Mouse (Mus musculus): ENCODE data around the gene Adamts20.

Adamts20 gene

DNA sequence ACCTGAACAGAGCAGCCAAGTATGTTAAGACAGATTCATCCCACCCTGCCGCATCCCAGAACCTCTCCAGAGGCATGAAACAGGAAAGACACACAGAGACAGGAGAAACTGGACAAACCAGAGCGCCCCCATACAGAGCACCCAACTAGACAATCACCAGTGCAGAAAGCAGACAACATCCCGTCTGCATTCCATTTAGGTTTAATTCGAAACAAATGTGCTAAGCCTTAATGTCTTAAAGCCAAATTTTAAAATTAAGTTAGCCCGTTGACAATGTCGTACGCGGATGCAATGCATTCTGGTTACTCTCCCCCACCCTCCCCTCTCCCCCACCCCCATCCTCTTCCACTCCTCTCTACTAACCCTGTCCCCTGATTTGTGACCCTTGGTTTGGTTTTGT is 126.2 kb downstream of the Adamts20 start:
- no peak for DNase-seq (ENCODE audit: low spot score)

DNA sequence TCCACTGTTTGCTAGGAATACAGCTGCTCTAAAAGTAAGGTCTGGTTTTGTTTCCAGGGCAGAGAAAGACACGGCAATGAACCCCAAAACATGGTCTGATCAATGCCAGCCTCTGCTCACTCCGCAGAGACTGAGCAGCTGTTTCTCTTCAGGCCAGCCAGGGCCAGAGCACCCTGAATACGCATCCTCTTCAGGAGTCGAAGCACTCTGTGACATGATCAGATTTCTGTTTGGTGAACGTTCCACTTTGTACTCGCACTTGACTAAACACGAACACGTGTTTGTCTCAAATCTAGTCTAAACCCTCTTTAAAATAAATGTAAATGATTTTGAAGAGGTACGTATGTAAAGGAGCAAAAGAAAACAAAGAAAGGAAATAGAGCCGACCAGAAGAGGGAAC is 130.6 kb downstream of the Adamts20 start:
- no peak for DNase-seq (ENCODE audit: low spot score)

DNA sequence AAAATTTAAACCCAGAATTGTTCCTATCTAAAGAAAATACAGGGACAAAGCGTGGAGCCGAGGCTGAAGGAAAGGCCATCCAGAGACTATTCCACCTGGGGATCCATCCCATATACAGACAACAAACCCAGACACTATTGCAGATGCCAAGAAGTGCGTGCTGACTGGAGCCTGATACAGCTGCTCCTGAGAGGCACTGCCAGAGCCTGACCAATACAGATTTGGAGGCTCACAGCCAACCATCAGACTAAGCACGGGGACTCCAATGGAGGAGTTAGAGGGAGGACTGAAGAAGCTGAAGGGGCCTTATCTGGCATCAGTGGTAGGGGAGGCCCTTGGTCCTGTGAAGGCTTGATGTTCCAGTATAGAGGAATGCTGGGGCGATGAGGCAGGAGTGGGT is 138.6 kb downstream of the Adamts20 start:
- no peak for DNase-seq (ENCODE audit: low spot score)

DNA sequence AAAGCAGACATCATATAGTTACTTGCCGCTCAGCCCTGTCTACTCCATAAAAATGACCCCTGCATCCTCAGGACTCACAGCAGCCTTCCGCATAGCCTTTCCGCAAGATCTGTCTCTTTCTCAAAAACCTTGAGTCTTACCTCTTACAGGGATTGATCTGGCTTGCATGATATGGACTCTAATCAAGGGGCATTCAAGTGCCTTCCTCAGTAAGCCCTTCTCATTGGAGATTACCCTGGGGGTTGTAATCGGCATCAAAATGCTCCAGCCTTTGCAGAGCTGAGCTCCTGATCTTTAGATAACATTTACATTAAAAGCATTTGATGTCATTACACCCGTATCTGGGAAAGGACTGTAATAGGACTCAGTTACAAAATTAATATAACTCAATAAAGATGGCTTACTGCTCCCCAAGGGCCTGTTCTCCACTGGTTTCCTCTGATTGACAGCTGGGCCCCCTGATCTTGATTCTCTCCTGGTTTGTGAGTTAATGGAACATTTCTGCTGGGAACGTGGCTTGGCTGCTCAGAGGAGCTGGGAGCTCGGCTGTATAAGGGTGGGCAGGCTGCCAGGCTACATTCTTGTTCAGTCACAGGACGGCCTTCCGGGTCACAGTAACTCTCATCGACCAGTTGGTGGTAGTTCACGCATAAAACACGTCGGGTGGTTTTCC is 139.6 kb downstream of the Adamts20 start:
- no peak for DNase-seq (ENCODE audit: low spot score)

DNA sequence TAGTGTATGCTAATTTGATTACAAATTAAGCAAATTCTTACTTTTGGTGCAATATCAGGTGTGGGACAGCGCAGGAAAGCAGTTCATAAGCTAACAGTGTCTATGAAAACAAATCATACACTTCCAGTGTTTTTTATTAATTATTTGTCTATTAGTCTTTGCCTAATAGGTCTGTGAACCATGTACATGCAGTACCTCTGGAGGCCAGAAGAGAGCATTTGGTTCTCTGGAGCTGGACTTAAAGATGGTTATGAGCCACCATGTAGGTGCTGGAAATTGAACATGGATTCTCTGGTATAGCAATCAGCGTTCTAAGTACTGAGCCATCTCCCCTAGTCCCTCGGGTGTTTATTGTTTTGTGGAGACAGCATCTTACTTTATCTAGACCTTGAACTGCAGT is 149.0 kb downstream of the Adamts20 start:
- DNase-seq (ENCODE audit: low spot score), result no peak

DNA sequence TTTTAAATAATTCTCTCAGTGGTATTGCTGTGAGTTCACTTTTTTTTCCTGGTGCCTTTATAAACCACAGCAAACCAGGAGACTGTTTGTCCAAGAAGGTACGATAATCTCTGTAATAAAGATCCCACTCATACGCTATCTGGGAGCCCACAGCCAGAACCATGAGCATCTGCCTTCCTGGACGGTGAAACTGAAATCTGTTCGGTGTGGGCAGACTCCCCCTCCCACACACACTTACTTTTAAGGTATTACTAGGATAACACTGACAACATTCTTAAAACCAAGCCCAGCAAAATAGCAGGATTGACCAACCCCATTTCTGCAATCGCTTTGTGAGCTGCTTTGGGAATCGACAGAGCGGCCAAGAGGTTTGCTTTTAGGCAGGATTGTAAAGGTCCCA is 155.5 kb downstream of the Adamts20 start:
- no peak for DNase-seq (ENCODE audit: low spot score)

DNA sequence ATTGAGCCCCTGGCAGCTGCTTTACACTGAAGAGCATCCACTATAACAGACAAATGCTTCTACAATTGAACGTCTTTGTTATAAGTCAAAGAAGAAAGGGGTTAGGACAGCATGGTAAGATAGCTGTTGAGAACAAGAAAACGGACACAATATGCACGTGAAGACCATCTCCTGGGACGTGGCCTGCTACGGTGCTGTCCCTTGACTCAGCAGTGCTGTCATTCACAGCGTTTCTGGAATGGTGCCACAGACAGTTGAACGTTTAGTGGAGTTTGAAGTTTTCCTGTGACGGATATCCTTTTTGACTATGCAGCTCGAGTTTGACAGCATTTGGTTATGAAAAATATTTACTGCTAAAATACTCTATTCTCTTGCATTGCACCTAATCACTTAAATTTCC is 157.3 kb downstream of the Adamts20 start:
- DNase-seq (ENCODE audit: low spot score), result no peak

DNA sequence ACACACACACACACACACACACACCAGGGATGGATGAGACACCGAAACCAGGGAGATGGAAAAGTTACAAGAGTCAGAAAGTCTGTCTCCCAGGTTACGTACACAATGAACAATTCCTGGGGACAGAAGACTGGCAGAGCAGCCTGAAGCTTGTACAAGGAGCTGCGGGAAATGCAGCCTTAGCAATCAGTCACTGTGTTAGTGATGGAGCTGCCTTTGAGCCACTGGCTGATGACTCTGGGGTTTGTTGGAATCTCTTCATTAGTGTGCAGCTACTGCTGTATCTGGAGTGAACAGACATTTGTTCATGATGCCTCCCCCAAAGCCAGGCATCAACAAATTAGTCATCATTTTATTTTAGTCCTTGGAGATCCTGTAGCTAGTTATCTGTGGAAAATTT is 162.1 kb downstream of the Adamts20 start:
- DNase-seq (ENCODE audit: low spot score), result no peak

DNA sequence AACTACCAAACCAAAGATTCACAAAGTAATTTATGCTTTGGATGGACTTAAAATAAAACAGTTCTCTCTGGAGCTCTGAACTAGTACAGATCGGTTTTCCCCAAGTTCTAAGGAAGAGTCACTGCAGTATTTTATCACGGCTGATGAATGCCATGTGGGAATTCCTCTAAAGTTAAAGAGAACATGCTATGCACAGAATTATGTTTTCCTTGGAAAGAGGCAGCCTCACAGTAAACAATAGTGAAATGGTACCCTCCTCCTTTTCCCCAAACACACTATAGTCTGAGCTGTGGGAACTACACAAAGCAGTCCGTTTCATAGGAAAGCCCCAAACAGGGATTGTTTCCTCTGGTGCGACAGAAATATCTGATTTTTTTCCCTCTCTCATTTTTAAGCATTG is 171.1 kb downstream of the Adamts20 start:
- no peak for DNase-seq (ENCODE audit: low spot score)

DNA sequence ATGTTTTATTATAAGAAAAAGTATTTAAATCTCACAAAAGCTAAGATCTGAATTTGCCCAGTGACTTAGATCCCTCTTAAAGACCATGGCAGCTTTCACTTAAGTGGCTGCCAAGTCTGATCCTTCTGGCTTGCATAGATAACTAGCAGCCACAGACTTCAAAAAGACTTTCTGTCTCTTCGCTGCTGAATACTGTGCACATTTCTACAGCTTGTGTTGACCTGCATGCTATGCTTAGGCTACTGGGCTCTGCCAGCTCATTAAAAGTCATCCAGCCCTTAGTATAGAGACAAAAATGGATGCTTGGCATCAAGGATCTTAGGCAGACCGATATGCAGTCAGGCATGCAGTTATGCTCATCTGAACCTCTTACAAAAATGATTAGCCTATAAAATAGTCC is 177.2 kb downstream of the Adamts20 start:
- no peak for DNase-seq (ENCODE audit: low spot score)

DNA sequence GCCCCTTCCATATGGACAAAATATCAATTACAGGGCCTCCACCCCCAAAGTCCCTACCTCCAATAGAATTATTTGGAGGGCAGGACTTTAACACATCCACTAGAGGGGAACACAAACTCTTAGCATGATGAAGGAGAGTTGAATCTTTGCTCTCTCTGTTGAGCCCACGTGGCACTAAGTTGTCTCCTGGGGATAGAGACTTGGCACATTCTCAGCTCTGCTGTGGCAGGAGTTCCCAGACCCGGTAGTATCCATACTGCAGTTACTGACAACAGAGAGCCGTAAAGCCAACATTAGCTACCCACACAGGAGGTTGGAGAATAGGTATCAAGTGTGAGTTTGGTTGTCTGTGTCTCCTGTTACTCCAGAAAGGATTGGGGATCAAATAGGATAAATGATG is 177.7 kb downstream of the Adamts20 start:
- no peak for DNase-seq (ENCODE audit: low spot score)

DNA sequence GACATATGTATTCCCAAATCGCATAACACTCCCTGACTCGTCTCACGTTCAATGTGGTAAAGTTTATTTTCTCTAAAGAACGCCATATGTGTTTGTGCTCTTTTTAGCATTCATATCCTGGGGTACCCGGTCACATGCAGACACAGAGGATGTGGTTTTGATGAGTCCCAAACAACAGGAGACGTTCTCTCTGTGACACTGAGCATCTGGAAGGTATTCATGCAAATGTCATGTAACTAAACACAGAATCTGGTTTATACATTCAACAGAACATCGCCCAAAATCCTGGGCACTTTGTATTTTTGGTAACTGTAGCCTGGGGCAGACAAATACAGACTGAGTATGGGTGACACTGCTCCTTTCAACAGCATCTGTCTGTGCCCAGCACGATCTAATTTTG is 188.8 kb downstream of the Adamts20 start:
- no peak for DNase-seq (ENCODE audit: low spot score)

DNA sequence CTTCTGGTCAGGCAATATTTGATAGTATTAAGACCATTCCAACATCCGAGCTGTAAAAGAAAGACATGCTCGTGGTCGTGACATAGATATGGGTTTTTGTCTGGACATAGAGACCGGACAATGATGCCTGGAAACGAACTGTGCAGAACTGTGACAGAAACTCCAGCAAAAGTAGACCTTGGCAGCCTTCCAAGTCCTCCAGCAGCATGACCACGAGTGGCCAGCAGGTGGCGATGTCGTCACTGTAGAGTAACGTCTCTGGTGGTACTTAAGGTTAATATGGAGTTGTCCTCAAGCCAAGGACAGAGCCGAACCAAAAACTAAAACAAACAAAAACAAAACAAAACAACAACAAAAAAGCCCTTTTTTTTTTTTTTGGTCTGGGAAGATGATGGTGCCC is 199.6 kb downstream of the Adamts20 start:
- peak; percentile 46 for DNase-seq (ENCODE audit: low spot score)

DNA sequence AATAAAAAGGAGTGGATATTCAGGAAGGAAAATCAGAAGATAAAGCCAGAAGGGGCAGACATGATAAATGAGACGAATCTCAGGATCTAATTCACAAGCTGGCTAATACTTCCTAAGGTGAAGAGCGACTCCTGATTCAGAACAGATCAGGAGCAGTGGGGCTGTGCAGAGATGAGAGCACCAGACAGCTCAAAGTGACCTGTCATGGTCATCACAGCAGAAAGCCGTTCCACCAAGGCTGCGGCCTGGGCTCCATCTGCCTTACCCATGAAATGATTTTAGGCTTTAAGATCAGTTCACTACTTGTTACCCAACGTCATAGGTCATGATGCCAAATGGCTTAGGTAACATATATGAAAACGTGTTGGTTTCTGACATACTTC is 200.7 kb downstream of the Adamts20 start:
- DNase-seq (ENCODE audit: low spot score), result no peak

DNA sequence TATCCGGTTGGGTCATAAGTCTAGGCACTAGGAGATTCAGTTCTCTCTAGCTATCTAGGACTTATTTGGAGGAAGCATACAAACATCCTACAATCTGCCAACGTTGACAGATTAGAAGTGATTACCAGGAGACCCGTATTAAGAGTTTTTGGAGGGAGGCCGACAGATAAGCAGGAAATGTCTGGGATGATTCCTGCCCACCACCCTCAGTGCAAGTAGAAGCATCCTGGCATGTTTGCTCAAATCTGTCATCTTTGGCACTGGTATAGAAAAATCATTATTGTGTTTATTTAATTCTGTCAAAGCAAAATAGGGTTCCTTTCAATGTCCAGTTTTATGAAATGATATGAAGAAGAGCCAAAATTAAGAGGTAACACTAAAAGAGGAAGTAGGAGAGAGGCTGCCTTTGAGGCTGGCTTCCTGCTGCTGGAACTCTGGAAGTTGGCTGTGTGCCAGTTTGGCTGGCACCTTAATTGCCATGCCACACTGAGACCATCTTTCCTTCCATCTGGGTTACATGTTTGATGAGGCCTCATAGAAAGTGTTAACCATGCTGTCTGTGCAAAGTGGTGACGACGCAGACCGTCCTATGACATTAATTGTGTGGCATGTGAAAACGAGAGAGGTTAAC is 201.2 kb downstream of the Adamts20 start:
- DNase-seq (ENCODE audit: low spot score), result no peak

DNA sequence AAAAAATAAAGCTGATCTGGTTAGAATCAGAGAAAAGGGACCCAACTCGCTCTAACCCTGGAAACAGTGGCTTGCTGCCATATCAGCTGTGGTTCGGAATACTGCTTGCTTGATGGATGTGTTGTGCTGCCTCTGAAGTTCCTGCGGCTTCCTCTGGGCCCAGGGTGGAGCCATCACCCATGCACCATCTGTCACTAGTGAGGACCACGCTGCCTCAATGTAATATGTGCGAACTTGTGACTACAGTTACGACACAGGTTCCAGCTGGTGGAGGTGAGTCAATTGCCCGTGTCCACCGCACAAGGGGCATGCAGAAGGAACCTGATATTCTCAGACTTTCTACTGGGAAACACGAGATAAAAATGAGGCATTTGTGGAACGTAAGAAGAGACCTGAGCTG is 202.0 kb downstream of the Adamts20 start:
- no peak for DNase-seq (ENCODE audit: low spot score)

DNA sequence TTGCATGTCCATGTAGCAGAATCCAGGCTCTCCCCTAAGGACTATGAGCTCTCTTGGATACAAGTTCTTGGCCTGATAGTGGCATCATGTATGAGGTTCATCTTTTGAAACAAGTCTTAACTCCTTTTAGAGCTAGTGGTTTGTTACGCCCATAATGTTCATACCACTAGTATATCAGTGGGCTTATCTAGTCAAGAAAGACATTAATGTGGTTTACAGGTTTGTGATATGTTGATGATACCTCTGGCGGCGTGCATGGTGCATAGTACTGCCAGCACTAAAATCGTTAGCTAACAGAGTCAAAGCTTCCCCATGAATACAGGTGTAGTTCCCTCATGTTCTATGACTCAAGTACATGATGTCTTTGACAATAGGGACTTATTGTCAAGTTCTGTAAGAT is 205.7 kb downstream of the Adamts20 start:
- no peak for DNase-seq (ENCODE audit: low spot score)

DNA sequence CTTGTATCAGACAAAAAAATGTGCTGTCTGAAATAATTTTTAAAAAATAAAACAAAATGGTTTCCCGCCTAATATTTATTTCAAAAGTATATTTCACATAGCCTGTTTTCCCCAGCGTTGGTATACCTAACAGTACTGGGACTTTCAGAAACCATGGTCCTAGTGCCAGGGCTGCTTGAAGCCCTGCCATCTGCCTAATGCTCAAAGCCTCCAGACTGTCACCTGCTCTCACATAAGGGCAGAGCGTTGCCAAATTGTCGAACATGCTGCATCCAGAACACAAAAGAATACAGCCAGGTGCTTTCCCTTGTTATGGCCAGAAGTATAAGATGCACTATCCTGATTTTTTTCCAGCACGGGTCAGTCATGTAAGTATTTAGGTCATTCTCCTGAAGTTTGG is 209.7 kb downstream of the Adamts20 start:
- DNase-seq (ENCODE audit: low spot score), result no peak

DNA sequence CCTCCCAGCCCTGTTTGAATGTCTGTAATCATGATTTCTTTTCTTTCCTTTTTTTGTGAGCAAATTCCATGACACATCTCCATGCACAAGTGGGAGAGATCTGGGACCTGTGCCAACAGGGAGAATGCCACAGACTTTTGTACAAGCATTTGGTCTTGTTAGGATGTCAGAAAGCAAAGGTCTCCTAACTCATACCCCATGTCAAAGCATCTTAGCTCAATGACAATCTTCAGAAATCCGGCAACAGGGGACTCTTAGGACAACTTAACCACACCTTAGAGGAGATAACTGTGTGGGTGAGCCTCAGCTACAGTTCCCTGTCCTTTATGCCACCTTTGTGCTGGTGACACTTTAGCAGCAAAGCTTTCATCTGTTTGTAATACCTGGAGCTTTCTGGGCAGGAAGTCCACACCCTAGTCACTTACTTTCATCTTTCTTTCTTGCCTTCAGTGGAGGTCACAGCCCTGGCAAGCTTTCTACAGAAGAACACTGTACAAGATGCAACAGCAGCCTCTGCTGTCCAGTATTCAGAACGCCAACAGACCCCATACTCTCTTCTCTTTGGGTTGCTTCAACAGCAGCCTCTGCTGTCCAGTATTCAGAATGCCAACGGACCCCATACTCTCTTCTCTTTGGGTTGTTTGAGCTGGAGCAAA is 210.2 kb downstream of the Adamts20 start:
- no peak for DNase-seq (ENCODE audit: low spot score)

DNA sequence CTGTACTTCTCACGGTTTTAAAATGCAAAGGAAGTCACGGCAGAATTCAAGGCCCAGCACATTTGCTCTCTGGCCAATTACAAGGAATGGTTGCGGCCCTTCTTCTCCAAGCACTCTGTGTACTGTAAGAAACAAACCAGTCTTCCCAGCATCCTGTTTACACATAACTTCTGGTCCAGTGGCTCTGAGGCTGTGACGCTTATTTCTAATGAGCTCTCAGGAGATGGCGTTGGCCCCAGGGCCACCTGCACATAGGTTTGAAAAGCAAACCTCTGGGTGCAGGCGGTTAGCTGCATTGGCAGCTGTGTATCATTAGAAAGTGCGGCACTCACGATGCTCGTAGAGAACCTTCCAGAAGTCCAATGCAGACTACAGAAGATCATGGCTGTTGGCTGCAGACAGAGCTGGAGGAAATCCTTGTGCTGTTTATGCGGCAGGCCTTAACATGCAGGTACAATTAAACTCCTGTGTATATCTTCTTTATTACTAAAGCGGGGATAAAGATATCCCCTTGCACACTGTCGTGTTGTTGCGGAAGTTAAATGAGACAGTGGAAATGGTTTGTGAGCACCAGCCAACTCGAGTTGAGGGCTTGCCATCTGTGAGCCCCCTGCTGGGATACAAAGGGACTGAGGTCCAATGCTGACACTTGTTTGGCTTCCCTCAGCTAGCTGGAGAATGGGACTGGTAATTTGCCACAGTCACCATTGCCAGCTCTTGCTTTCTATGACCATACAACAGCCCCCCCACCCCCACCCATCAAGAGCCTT is 210.9 kb downstream of the Adamts20 start:
- DNase-seq (ENCODE audit: low spot score), result no peak

DNA sequence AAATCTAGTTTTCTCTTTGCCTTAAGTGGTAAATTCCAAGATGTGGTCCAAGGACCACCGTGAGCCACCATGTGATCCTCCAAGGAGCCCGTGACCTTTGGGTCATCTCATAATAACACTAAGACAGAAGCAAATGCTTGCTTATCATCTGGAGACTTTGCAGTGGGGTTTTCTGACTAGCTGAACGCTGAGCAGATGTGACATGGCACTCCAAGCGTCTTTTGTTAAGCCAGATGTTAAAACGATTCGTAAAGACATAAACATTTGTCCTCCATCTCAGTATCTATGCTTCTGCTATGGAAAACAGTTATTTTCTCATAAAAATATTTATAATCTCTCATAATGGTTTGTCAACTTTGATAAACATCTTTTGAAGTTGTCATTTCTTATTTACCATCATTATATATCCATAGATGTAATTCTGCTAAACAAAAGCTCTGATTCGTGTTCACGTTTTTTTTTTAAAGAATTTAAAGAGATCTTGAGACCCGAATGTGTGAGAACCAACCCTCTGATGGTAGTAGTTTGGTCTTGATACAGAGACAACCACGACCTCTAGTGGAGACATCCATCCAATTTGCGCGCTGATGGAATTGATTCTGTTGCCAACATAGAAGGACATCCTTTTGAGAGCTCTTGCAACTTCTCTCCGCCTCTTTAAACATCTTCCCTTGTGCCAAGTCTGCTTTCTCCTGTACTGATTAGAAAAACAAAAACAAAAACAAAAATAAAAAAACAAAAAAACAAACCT is 212.1 kb downstream of the Adamts20 start:
- DNase-seq (ENCODE audit: low spot score), result no peak

DNA sequence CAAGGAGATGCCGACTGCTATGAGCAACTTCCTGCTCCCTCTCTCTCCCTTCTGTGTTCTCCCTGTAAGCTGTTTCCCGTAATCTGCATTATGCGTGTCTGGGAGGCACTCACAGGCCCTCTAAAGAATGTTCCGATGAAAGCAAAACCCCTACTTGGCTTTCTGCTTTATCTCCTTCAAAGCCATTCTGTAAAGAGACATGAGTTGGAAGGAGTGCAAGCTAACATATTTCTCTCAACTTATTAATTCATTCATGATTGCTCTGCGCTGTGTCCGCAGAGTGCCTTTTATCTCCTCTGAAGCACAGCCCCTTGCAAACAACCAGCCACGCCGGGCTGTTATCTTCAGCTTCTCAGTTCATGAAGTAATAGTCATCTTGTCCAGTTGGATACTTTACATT is 215.5 kb downstream of the Adamts20 start:
- DNase-seq (ENCODE audit: low spot score), result no peak
